Mouse (Mus musculus): ENCODE data around the gene Ndrg2. TPM values are rescaled to one million over a fixed set of nuclear protein-coding genes. Genes with fewer than 3 reads are reported as not detected.
"Not testable (repeated sequence)": the region's sequence is repeated elsewhere in the genome, so short reads cannot be mapped to it uniquely, and the experiment has no call there.

The Ndrg2 gene
- total and polyA plus RNA-seq, 2 experiments from 2014 or later: 543 to 732 TPM

GRCm38 (mm10) chr14:51939005-51939404 is 25.0 kb upstream of the Ndrg2 start:
- no peak overlapping the region for H3K9ac ChIP-seq (replicated peaks; ENCODE audit: low read length)
- no peaks in the 10 kb centered on the region for H3K36me3 ChIP-seq (ENCODE audit: insufficient read depth, low read length)
- DNase-seq (ENCODE audit: low spot score): no peak
- H3K4me3 ChIP-seq (ENCODE audit: low read length): no peak overlapping the region
- no peak overlapping the region for H3K27ac ChIP-seq
- ATAC-seq: no peak
- no peaks in the 10 kb centered on the region; the same call in 1 of the 2 replicates for H3K9me3 ChIP-seq (ENCODE audit: low read length)
- no peak for TF ChIP-seq CTCF (IDR thresholded peaks at IDR 0.05; ENCODE audit: low read depth)
- no peaks in the 10 kb centered on the region for H3K4me1 ChIP-seq (ENCODE audit: insufficient read depth, low read length)
- no peaks in the 10 kb centered on the region for H3K27me3 ChIP-seq (ENCODE audit: insufficient read depth, low read length)
- 89% methylated on average over 9 of the region's 9 CpGs for WGBS
- H3K4me2 ChIP-seq (ENCODE audit: low read depth, low read length): no peak overlapping the region

- ATAC-seq: no peak
These were observed 18.4 kb upstream of the Ndrg2 start for GRCm38 (mm10) chr14:51932092-51933020.

GRCm38 (mm10) chr14:51930824-51931223 is 16.9 kb upstream of the Ndrg2 start:
- no peaks in the 10 kb centered on the region for H3K4me1 ChIP-seq (ENCODE audit: insufficient read depth, low read length)
- no peaks in the 10 kb centered on the region for H3K27me3 ChIP-seq (ENCODE audit: insufficient read depth, low read length)
- ATAC-seq (peak; percentile 86), DNase-seq (ENCODE audit: low spot score) (peak; percentile 89)
- WGBS: 26% methylated on average over 5 of the region's 5 CpGs
- H3K9ac ChIP-seq (replicated peaks; ENCODE audit: low read length): no peak overlapping the region
- no peaks in the 10 kb centered on the region for H3K9me3 ChIP-seq (ENCODE audit: low read length)
- peak; percentile 82 for TF ChIP-seq CTCF (IDR thresholded peaks at IDR 0.05; ENCODE audit: low read depth)
- H3K27ac ChIP-seq: peak overlapping the region; percentile 65
- H3K4me3 ChIP-seq (ENCODE audit: low read length): no peak overlapping the region
- no peak overlapping the region for H3K4me2 ChIP-seq (ENCODE audit: low read depth, low read length)
- no peaks in the 10 kb centered on the region for H3K36me3 ChIP-seq (ENCODE audit: insufficient read depth, low read length)

More at GRCm38 (mm10) chr14:51932092-51933020, 18.4 kb upstream of the Ndrg2 start:
- H3K4me1 ChIP-seq (ENCODE audit: insufficient read depth, low read length): no peaks in the 10 kb centered on the region
- H3K27me3 ChIP-seq (ENCODE audit: insufficient read depth, low read length): no peaks in the 10 kb centered on the region
- no peak overlapping the region for H3K4me3 ChIP-seq (ENCODE audit: low read length)
- 82% methylated on average over 10 of the region's 10 CpGs for WGBS
- no peak for DNase-seq (ENCODE audit: low spot score)
- no peaks in the 10 kb centered on the region for H3K9me3 ChIP-seq (ENCODE audit: low read length)
- no peaks in the 10 kb centered on the region for H3K36me3 ChIP-seq (ENCODE audit: insufficient read depth, low read length)
- H3K4me2 ChIP-seq (ENCODE audit: low read depth, low read length): no peak overlapping the region
- no peak overlapping the region for H3K27ac ChIP-seq
- no peak overlapping the region for H3K9ac ChIP-seq (replicated peaks; ENCODE audit: low read length)
- no peak for TF ChIP-seq CTCF (IDR thresholded peaks at IDR 0.05; ENCODE audit: low read depth)

- Histone ChIP-seq H3K4me2 (ENCODE audit: low read depth, low read length) (peak overlapping the region; percentile 22; the same call in 1 of the 2 replicates), H3K4me1 (ENCODE audit: insufficient read depth, low read length) (no peaks in the 10 kb centered on the region), H3K4me3 (ENCODE audit: low read length) (no peak overlapping the region), H3K27ac (peak overlapping the region; percentile 65), H3K27me3 (ENCODE audit: insufficient read depth, low read length) (no peaks in the 10 kb centered on the region), H3K9ac (replicated peaks; ENCODE audit: low read length) (no peak overlapping the region), H3K36me3 (ENCODE audit: insufficient read depth, low read length) (no peaks in the 10 kb centered on the region), H3K9me3 (ENCODE audit: low read length) (no peaks in the 10 kb centered on the region)
- 52% methylated on average over 9 of the region's 9 CpGs for whole genome bisulfite sequencing
- peak; percentile 35 for TF ChIP-seq CTCF (IDR thresholded peaks at IDR 0.05; ENCODE audit: low read depth)
- DNase-seq (ENCODE audit: low spot score) (no peak), ATAC-seq (no peak)
These were observed 16.0 kb upstream of the Ndrg2 start for GRCm38 (mm10) chr14:51929968-51930367.

- ATAC-seq (peak; percentile 76), DNase-seq (ENCODE audit: low spot score) (peak; percentile 70)
- TF ChIP-seq CTCF (IDR thresholded peaks at IDR 0.05; ENCODE audit: low read depth): no peak
- Histone ChIP-seq H3K4me3 (ENCODE audit: low read length) (no peak overlapping the region), H3K4me2 (ENCODE audit: low read depth, low read length) (peak overlapping the region; percentile 22; the same call in 1 of the 2 replicates), H3K27me3 (ENCODE audit: insufficient read depth, low read length) (no peaks in the 10 kb centered on the region), H3K4me1 (ENCODE audit: insufficient read depth, low read length) (no peaks in the 10 kb centered on the region), H3K36me3 (ENCODE audit: insufficient read depth, low read length) (no peaks in the 10 kb centered on the region), H3K27ac (peak overlapping the region; percentile 65), H3K9me3 (ENCODE audit: low read length) (no peaks in the 10 kb centered on the region), H3K9ac (replicated peaks; ENCODE audit: low read length) (no peak overlapping the region)
- 46% methylated on average over 8 of the region's 8 CpGs for WGBS
These were observed 15.5 kb upstream of the Ndrg2 start for GRCm38 (mm10) chr14:51929309-51929943.

GRCm38 (mm10) chr14:51926930-51927329 is 13.0 kb upstream of the Ndrg2 start:
- not testable (repeated sequence) for H3K4me2 ChIP-seq (ENCODE audit: low read depth, low read length); H3K9ac ChIP-seq (replicated peaks; ENCODE audit: low read length); H3K36me3 ChIP-seq (ENCODE audit: insufficient read depth, low read length); ATAC-seq; H3K4me3 ChIP-seq (ENCODE audit: low read length); DNase-seq (ENCODE audit: low spot score); H3K27ac ChIP-seq; H3K9me3 ChIP-seq (ENCODE audit: low read length); H3K4me1 ChIP-seq (ENCODE audit: insufficient read depth, low read length); H3K27me3 ChIP-seq (ENCODE audit: insufficient read depth, low read length)
- WGBS: 93% methylated on average over 11 of the region's 11 CpGs

Measured in hindbrain, postnatal 0 days (tissue).